Mouse (Mus musculus) bone marrow, adult 2 months (tissue): ENCODE data around the gene Lactb. TPM values are rescaled to one million over a fixed set of nuclear protein-coding genes. Genes with fewer than 3 reads are reported as not detected.

Source experiments
- H3K27ac ChIP-seq: fragments of 200-500 bp; 2 replicates; pipeline ENCODE4 v1.5.1; 2012; ENCODE audit warnings: low read depth, mild to moderate bottlenecking, control low read depth, inconsistent platforms, low read length; ENCODE audit not compliant: control insufficient read depth, poor library complexity, insufficient read depth
- H3K4me1 ChIP-seq: fragments of 200-500 bp; 2 replicates; pipeline ENCODE4 v1.6.1; 2011; ENCODE audit warnings: low read length; ENCODE audit not compliant: control insufficient read depth, insufficient read depth
- H3K4me3 ChIP-seq: fragments of 200-500 bp; replicated peaks from 2 replicates; pipeline ENCODE3; 2011; ENCODE audit warnings: mild to moderate bottlenecking, low read depth, low read length, control low read depth; ENCODE audit not compliant: control insufficient read depth
- CTCF ChIP-seq: fragments of 200-500 bp; IDR thresholded peaks from 2 replicates; pipeline ENCODE4 v1.5.1; 2011; ENCODE audit warnings: low read length, control low read depth; ENCODE audit not compliant: control insufficient read depth, insufficient read depth
- POLR2A ChIP-seq: fragments of 200-500 bp; IDR thresholded peaks from 2 replicates; pipeline ENCODE4 v1.6.1; 2011; ENCODE audit warnings: low read depth, mild to moderate bottlenecking, control low read depth, low read length, borderline replicate concordance; ENCODE audit not compliant: control insufficient read depth
- WGBS: fragments of 180-500 bp; shearing (Covaris S2); methylation state at CpG from one replicate; pipeline ENCODE4 v1.1.7; 2018; 5-methylcytosine and 5-hydroxymethylcytosine counted together
- polyA plus RNA-seq: library from polyadenylated mRNA; stranded (reverse); fragments of >200 nt; gene quantifications from 2 replicates; pipeline ENCODE4 v1.2.4, GENCODE M21; 2011; ENCODE audit warnings: low replicate concordance; ENCODE audit not compliant: missing spikeins, insufficient read depth, insufficient read length

Gene Lactb
- polyA plus RNA-seq, 1 experiment = 8.1 TPM

GRCm38 (mm10) chr9:66938836-66939235 lies 36.4 kb downstream of the Lactb start:
- TF ChIP-seq POLR2A = no peak
- TF ChIP-seq CTCF = peak; percentile 67
- no peak overlapping the region for H3K4me3 ChIP-seq
- no peak overlapping the region for H3K27ac ChIP-seq
- WGBS = under 1% methylated on average over 4 of the region's 4 CpGs
- H3K4me1 ChIP-seq = no peaks in the 10 kb centered on the region; the same call in 1 of the 2 replicates

DNA sequence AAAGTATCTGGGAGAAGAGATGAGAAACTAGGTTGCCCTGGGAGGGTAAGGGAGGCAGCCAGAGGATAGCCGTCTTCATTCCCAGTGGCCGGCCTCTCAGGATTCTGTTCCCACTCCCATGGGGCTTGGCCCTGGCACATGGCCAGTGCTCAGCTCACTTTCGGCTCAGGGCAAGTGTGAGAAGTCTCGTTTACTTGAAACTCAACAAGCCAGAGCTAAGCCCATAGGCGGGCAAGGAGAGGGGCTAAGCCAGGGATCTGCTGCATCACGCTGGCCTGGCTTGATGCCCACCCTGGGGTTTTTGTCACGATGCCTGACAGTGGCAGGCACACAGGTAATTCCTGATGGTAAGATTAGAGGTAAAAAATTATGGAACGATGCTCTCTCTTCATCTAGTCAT lies 37.8 kb downstream of the Lactb start:
- Histone ChIP-seq H3K27ac (no peak overlapping the region), H3K4me3 (no peak overlapping the region), H3K4me1 (no peaks in the 10 kb centered on the region; the same call in 1 of the 2 replicates)
- TF ChIP-seq CTCF (no peak), POLR2A (no peak)
- WGBS = 29% methylated on average over 8 of the region's 8 CpGs

- H3K4me1 ChIP-seq = no peaks in the 10 kb centered on the region; the same call in 1 of the 2 replicates
- no peak overlapping the region for H3K4me3 ChIP-seq
- 87% methylated on average over 19 of the region's 19 CpGs for WGBS
- H3K27ac ChIP-seq = no peak overlapping the region
- TF ChIP-seq CTCF = no peak
- no peak for TF ChIP-seq POLR2A
Measured at GRCm38 (mm10) chr9:66933869-66934808, 41.1 kb downstream of the Lactb start.

GRCm38 (mm10) chr9:66930351-66930750 lies 44.9 kb downstream of the Lactb start:
- WGBS = 72% methylated on average over 7 of the region's 7 CpGs
- TF ChIP-seq CTCF (no peak), POLR2A (no peak)
- Histone ChIP-seq H3K4me3 (no peak overlapping the region), H3K27ac (no peak overlapping the region), H3K4me1 (no peaks in the 10 kb centered on the region)

- Histone ChIP-seq H3K4me3 (no peak overlapping the region), H3K4me1 (no peaks in the 10 kb centered on the region), H3K27ac (no peak overlapping the region)
- TF ChIP-seq CTCF (no peak), POLR2A (no peak)
- WGBS = 90% methylated on average over 8 of the region's 8 CpGs
Measured at GRCm38 (mm10) chr9:66927696-66928402, 47.4 kb downstream of the Lactb start.

DNA sequence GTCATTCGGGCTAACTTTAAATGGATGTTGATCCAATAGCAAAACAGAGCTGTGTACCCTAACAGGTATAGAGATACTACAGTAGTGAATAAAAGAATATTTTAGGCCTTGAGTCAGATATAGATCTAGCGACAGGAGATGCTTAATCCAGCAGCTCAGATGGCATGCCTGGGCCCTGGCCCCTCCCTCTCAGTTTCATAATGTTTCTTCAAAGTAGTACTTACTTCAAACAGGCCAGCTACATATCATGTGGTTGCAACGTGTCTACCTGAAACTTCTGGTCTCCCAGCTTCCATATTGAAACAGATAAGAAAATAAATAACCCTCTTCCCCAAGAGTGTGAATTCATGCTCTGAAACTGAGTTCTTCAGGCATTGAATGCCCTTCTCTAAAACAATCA lies 49.4 kb downstream of the Lactb start:
- Histone ChIP-seq H3K4me1 (no peaks in the 10 kb centered on the region), H3K27ac (no peak overlapping the region), H3K4me3 (no peak overlapping the region)
- TF ChIP-seq POLR2A = no peak
- no peak for TF ChIP-seq CTCF
- WGBS = 58% methylated on average over 3 of the region's 3 CpGs

GRCm38 (mm10) chr9:66922076-66922475 lies 53.2 kb downstream of the Lactb start:
- TF ChIP-seq POLR2A = no peak
- TF ChIP-seq CTCF = peak; percentile 22; the same call in 1 of the 2 replicates
- WGBS = 94% methylated on average over 1 of the region's 1 CpGs
- H3K27ac ChIP-seq = no peak overlapping the region
- H3K4me3 ChIP-seq = no peak overlapping the region
- peaks cover 1% of the 10 kb centered on the region; the same call in 1 of the 2 replicates for H3K4me1 ChIP-seq
